Mouse (Mus musculus): ENCODE results near the gene Pik3ap1.

DNA sequence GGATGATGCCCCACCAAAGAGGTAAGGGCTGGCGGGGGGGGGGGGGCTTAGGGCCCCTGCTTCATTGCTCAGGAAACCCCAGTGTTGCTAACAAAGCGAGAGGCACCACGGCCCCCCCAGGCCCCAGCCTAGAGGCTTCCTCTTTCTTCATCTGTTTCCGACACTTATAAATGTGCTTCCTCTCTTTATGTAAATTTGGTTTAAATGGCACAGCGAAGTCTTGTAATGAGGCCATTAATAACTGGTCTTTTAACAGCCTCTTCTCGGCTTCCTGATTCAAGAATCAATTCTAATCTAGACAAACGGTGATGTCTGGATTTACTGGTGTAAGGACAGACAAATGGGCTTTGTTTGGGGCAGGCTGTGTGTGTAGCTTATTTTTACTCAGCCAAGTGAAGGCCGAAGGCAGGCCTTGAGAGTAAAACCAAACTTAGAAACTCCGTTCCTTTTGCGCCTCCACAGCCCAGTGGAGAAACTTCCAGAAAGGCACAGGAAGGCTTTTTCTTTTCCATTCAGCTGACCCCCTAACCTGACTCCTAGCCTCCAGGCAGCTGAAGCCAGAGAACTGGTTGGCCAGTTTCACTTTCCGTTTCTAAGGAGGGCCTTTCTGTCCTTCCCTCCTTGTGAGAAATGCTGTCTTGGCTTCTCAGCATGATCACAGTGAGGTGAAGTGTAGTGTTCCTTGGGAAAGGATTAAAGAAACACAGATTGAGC, 39.7 kb downstream of the Pik3ap1 start:
- TF ChIP-seq ZKSCAN1 (IDR thresholded peaks at IDR 0.05; ENCODE audit: low read depth, low read length) (no peak), CTCF (IDR thresholded peaks at IDR 0.05 in 2 of 3, conservative IDR thresholded peaks at IDR 0.05 in 1 of 3; ENCODE audit: control insufficient read depth in 1 of 3, insufficient read depth in 1 of 3, low read depth in 2 of 3, low read length in 3 of 3, poor library complexity in 1 of 3, severe bottlenecking in 1 of 3) (no peak), POLR2A (IDR thresholded peaks at IDR 0.05; ENCODE audit: control insufficient read depth in 1 of 2, insufficient read depth in 1 of 2, low read depth in 1 of 2, low read length in 2 of 2, poor library complexity in 1 of 2) (no peak), EP300 (IDR thresholded peaks at IDR 0.05; ENCODE audit: low read depth in 1 of 2, low read length in 2 of 2) (peak in 1 of 2 experiments; percentile 13; a peak in 1 of 4 replicates), TAL1 (IDR thresholded peaks at IDR 0.05; ENCODE audit: low read length) (no peak), KAT2A (conservative IDR thresholded peaks at IDR 0.05; ENCODE audit: low read depth, low read length) (no peak), ELF1 (IDR thresholded peaks at IDR 0.05; ENCODE audit: low read depth, low read length) (no peak), UBTF (IDR thresholded peaks at IDR 0.05; ENCODE audit: borderline replicate concordance, insufficient read depth, low read depth, low read length) (no peak), MAX (IDR thresholded peaks at IDR 0.05; ENCODE audit: low read length) (no peak), ZMIZ1 (IDR thresholded peaks at IDR 0.05; ENCODE audit: low read depth, low read length) (no peak), RAD21 (IDR thresholded peaks at IDR 0.05; ENCODE audit: low read depth, low read length) (no peak), USF1 (IDR thresholded peaks at IDR 0.05; ENCODE audit: low read depth, low read length) (no peak), NELFE (IDR thresholded peaks at IDR 0.05; ENCODE audit: low read depth, low read length) (no peak), ZC3H11A (IDR thresholded peaks at IDR 0.05; ENCODE audit: low read depth, low read length) (no peak)
